Mouse (Mus musculus) CH12.LX (cell line): Measurements from ENCODE around the gene Npas3.

Experiments
- CTCF ChIP-seq, 2 experiments: IDR thresholded peaks in 1 of 2; conservative IDR thresholded peaks in 1 of 2; 2 replicates each; pipeline ENCODE4 v1.5.1; 2011 to 2012; ENCODE audit warnings: low read depth in 2 of 2, low read length in 2 of 2, improper control_type of control experiment in 1 of 2, inconsistent platforms in 1 of 2, mild to moderate bottlenecking in 1 of 2, moderate library complexity in 1 of 2
- ELF1 ChIP-seq: IDR thresholded peaks from 2 replicates; pipeline ENCODE4 v1.6.1; 2014; ENCODE audit warnings: low read depth, mild to moderate bottlenecking, inconsistent platforms, low read length, improper control_type of control experiment
- MAX ChIP-seq: IDR thresholded peaks from 2 replicates; pipeline ENCODE4 v1.6.1; 2011; ENCODE audit warnings: low read length, improper control_type of control experiment
- MAZ ChIP-seq: IDR thresholded peaks from 2 replicates; pipeline ENCODE4 v1.6.1; 2012; ENCODE audit warnings: low read depth, mild to moderate bottlenecking, inconsistent platforms, low read length, improper control_type of control experiment, moderate library complexity
- NRF1 ChIP-seq: IDR thresholded peaks from 2 replicates; pipeline ENCODE4 v1.6.1; 2014; ENCODE audit warnings: low read depth, mild to moderate bottlenecking, inconsistent platforms, low read length, improper control_type of control experiment, moderate library complexity
- USF1 ChIP-seq: IDR thresholded peaks from 2 replicates; pipeline ENCODE4 v1.6.1; 2014; ENCODE audit warnings: low read depth, mild to moderate bottlenecking, inconsistent platforms, low read length, improper control_type of control experiment
- ZKSCAN1 ChIP-seq: IDR thresholded peaks from 2 replicates; pipeline ENCODE4 v1.6.1; 2012; ENCODE audit warnings: low read depth, inconsistent platforms, low read length, improper control_type of control experiment, borderline replicate concordance

DNA sequence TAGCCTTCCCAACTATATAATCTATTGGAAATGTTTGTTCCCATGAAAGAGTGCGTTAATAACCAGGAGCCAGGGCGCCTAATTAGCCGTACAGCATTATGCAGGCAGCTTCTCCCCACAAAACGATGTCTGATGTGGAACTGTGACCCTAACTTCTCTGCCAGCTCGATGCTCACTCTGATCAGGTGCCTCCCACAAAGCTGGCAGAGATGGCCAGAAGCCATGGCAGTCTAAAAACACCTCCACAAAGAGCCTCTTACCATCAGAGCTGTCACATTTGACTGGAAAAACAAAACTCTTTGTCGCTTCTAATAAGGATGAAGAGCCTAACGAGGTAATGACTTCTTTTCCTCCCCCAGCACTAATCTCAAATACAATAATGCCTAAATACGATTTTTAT is 845.3 kb downstream of the Npas3 start:
- TF ChIP-seq MAX = no peak
- no peak for TF ChIP-seq MAZ
- TF ChIP-seq CTCF (conservative IDR thresholded peaks at IDR 0.05 in 1 of 2, IDR thresholded peaks at IDR 0.05 in 1 of 2; ENCODE audit: low read depth in 2 of 2, low read length in 2 of 2) = no peak
- no peak for TF ChIP-seq USF1
- no peak for TF ChIP-seq ELF1
- no peak for TF ChIP-seq ZKSCAN1
- TF ChIP-seq NRF1 = no peak
